Mouse (Mus musculus) limb, embryonic 14.5 days (tissue): ENCODE results near the gene Anp32e. TPM values are rescaled to one million over a fixed set of nuclear protein-coding genes. Genes with fewer than 3 reads are reported as not detected.

Experiments used
- ATAC-seq: fragments of 200-750 bp; cut with Nextera tagmentation; 2 replicates; pipeline ENCODE4 v1.8.0; 2017; ENCODE audit warnings: low read depth, moderate number of reproducible peaks, moderate TSS enrichment; ENCODE audit not compliant: low FRiP score
- DNase-seq: peaks from one replicate; pipeline ENCODE4 v3.0.0-alpha.2; 2015; ENCODE audit warnings: low spot score
- H3K27ac ChIP-seq: fragments of 300-500 bp; sonication (generic); replicated peaks from 2 replicates; pipeline ENCODE4 v1.5.1; 2014; ENCODE audit warnings: low read depth, mild to moderate bottlenecking, low read length, moderate library complexity, mixed read lengths
- H3K27me3 ChIP-seq: fragments of 300-500 bp; sonication (generic); 2 replicates; pipeline ENCODE4 v1.6.1; 2014; ENCODE audit warnings: low read length, mixed read lengths; ENCODE audit not compliant: control insufficient read depth, insufficient read depth
- H3K36me3 ChIP-seq: fragments of 300-500 bp; sonication (generic); 2 replicates; pipeline ENCODE4 v1.6.1; 2014; ENCODE audit warnings: mild to moderate bottlenecking, low read length, moderate library complexity, mixed read lengths; ENCODE audit not compliant: control insufficient read depth, insufficient read depth
- H3K4me1 ChIP-seq: fragments of 300-500 bp; sonication (generic); 2 replicates; pipeline ENCODE4 v1.6.1; 2014; ENCODE audit warnings: antibody characterized with exemption, low read length, mixed read lengths; ENCODE audit not compliant: control insufficient read depth, insufficient read depth
- H3K4me2 ChIP-seq: fragments of 300-500 bp; sonication (generic); replicated peaks from 2 replicates; pipeline ENCODE4 v1.6.1; 2014; ENCODE audit warnings: low read depth, mild to moderate bottlenecking, low read length, moderate library complexity; ENCODE audit not compliant: severe bottlenecking
- H3K4me3 ChIP-seq: fragments of 300-500 bp; sonication (generic); replicated peaks from 2 replicates; pipeline ENCODE4 v1.5.1; 2014; ENCODE audit warnings: low read length
- H3K9ac ChIP-seq: fragments of 300-500 bp; sonication (generic); 2 replicates; pipeline ENCODE4 v1.6.1; 2014; ENCODE audit warnings: mild to moderate bottlenecking, low read depth, low read length, moderate library complexity; ENCODE audit not compliant: severe bottlenecking
- H3K9me3 ChIP-seq: fragments of 300-500 bp; sonication (generic); 2 replicates; pipeline ENCODE4 v1.6.1; 2016; ENCODE audit warnings: low read length; ENCODE audit not compliant: control insufficient read depth
- POLR2A ChIP-seq: fragments of 200-500 bp; IDR thresholded peaks from 2 replicates; pipeline ENCODE4 v1.8.0; 2012; ENCODE audit warnings: inconsistent platforms, mild to moderate bottlenecking, moderate library complexity, borderline replicate concordance; ENCODE audit not compliant: insufficient read depth, insufficient read length; ENCODE audit errors: extremely low read depth
- WGBS: fragments of 180-500 bp; shearing (Covaris S2); extraction: QIAGEN DNeasy Blood & Tissue Kit; methylation state at CpG from one replicate; pipeline ENCODE4 v1.1.7; 2014; 5-methylcytosine and 5-hydroxymethylcytosine counted together
- polyA plus RNA-seq, 2 experiments: library from polyadenylated mRNA; depleted of rRNA in 1 of 2; stranded (reverse) in 1 of 2; unstranded in 1 of 2; fragments of >200 nt; fragmentation: Nextera tagmentation in 1 of 2; extraction: Ambion mirVana in 1 of 2; gene quantifications; 2 replicates each; pipeline versions ENCODE4 v1.2.1 to v1.2.3; 2012 to 2014

Anp32e gene
- polyA plus RNA-seq, 2 experiments, result 55.0 to 137 TPM

GRCm38 (mm10) chr3:95996451-95997073, 67.5 kb downstream of the Anp32e start:
- Histone ChIP-seq H3K27ac (peak overlapping the region; percentile 98), H3K27me3 (no peaks in the 10 kb centered on the region), H3K9ac (peak overlapping the region; percentile 98), H3K4me2 (peak overlapping the region; percentile 57), H3K9me3 (no peaks in the 10 kb centered on the region), H3K4me3 (peak overlapping the region; percentile 76), H3K4me1 (peaks cover 29% of the 10 kb centered on the region), H3K36me3 (peaks cover 15% of the 10 kb centered on the region)
- 5% methylated on average over 6 of the region's 6 CpGs for WGBS
- no peak for ATAC-seq
- DNase-seq, result no peak
- no peak for TF ChIP-seq POLR2A

Other genes starting within 250 kb of the Anp32e start
- 3.3 and 3.6 TPM in 2 replicates for gene Adamtsl4, start 241.3 kb upstream of the Anp32e start, polyA plus RNA-seq (2012; rRNA removed)
- 2.8 and 3.4 TPM in 2 replicates for gene Adamtsl4, start 241.3 kb upstream of the Anp32e start, polyA plus RNA-seq (2014; fragmentation: Nextera tagmentation; extraction: Ambion mirVana)
- gene Ecm1, start 189.7 kb upstream of the Anp32e start, polyA plus RNA-seq (2012; rRNA removed), result 16.2 and 21.9 TPM in 2 replicates
- 11.8 and 12.5 TPM in 2 replicates for gene Ecm1, start 189.7 kb upstream of the Anp32e start, polyA plus RNA-seq (2014; fragmentation: Nextera tagmentation; extraction: Ambion mirVana)
- 38.4 and 40.9 TPM in 2 replicates for gene Tars2, start 169.0 kb upstream of the Anp32e start, polyA plus RNA-seq (2012; rRNA removed)
- gene Tars2, start 169.0 kb upstream of the Anp32e start, polyA plus RNA-seq (2014; fragmentation: Nextera tagmentation; extraction: Ambion mirVana), result 39.6 and 40.3 TPM in 2 replicates
- gene Rprd2, start 110.4 kb upstream of the Anp32e start, polyA plus RNA-seq (2012; rRNA removed), result 22.0 and 23.3 TPM in 2 replicates
- gene Rprd2, start 110.4 kb upstream of the Anp32e start, polyA plus RNA-seq (2014; fragmentation: Nextera tagmentation; extraction: Ambion mirVana), result 19.9 and 24.8 TPM in 2 replicates
- 44.1 and 53.8 TPM in 2 replicates for gene Prpf3, start 73.4 kb upstream of the Anp32e start, polyA plus RNA-seq (2012; rRNA removed)
- gene Prpf3, start 73.4 kb upstream of the Anp32e start, polyA plus RNA-seq (2014; fragmentation: Nextera tagmentation; extraction: Ambion mirVana), result 46.1 and 50.9 TPM in 2 replicates
- gene Mrps21, start 57.7 kb upstream of the Anp32e start, polyA plus RNA-seq (2012; rRNA removed), result 113 and 155 TPM in 2 replicates
- gene Mrps21, start 57.7 kb upstream of the Anp32e start, polyA plus RNA-seq (2014; fragmentation: Nextera tagmentation; extraction: Ambion mirVana), result 294 and 303 TPM in 2 replicates
- 8.4 and 10.9 TPM in 2 replicates for gene Ciart, start 47.0 kb upstream of the Anp32e start, polyA plus RNA-seq (2012; rRNA removed)
- gene Ciart, start 47.0 kb upstream of the Anp32e start, polyA plus RNA-seq (2014; fragmentation: Nextera tagmentation; extraction: Ambion mirVana), result 4.4 and 5.4 TPM in 2 replicates
- gene BC028528, start 37.2 kb upstream of the Anp32e start, polyA plus RNA-seq (2012; rRNA removed), result 16.6 and 20.6 TPM in 2 replicates
- 16.6 and 21.1 TPM in 2 replicates for gene BC028528, start 37.2 kb upstream of the Anp32e start, polyA plus RNA-seq (2014; fragmentation: Nextera tagmentation; extraction: Ambion mirVana)
- 116 and 150 TPM in 2 replicates for gene Aph1a, start 35.3 kb upstream of the Anp32e start, polyA plus RNA-seq (2012; rRNA removed)
- 35.8 and 36.1 TPM in 2 replicates for gene Aph1a, start 35.3 kb upstream of the Anp32e start, polyA plus RNA-seq (2014; fragmentation: Nextera tagmentation; extraction: Ambion mirVana)
- 11.3 and 14.9 TPM in 2 replicates for gene Car14, start 24.6 kb upstream of the Anp32e start, polyA plus RNA-seq (2012; rRNA removed)
- gene Car14, start 24.6 kb upstream of the Anp32e start, polyA plus RNA-seq (2014; fragmentation: Nextera tagmentation; extraction: Ambion mirVana), result 11.5 and 16.4 TPM in 2 replicates
- gene Plekho1, start 66.8 kb downstream of the Anp32e start, polyA plus RNA-seq (2012; rRNA removed), result 115 and 120 TPM in 2 replicates
- 38.0 and 47.8 TPM in 2 replicates for gene Plekho1, start 66.8 kb downstream of the Anp32e start, polyA plus RNA-seq (2014; fragmentation: Nextera tagmentation; extraction: Ambion mirVana)
- gene Vps45, start 129.2 kb downstream of the Anp32e start, polyA plus RNA-seq (2012; rRNA removed), result 13.8 and 16.5 TPM in 2 replicates
- 26.9 and 27.0 TPM in 2 replicates for gene Vps45, start 129.2 kb downstream of the Anp32e start, polyA plus RNA-seq (2014; fragmentation: Nextera tagmentation; extraction: Ambion mirVana)
- 14.0 and 14.3 TPM in 2 replicates for gene Otud7b, start 175.3 kb downstream of the Anp32e start, polyA plus RNA-seq (2012; rRNA removed)
- gene Otud7b, start 175.3 kb downstream of the Anp32e start, polyA plus RNA-seq (2014; fragmentation: Nextera tagmentation; extraction: Ambion mirVana), result 20.9 and 24.7 TPM in 2 replicates
- gene Mtmr11, start 232.8 kb downstream of the Anp32e start, polyA plus RNA-seq (2012; rRNA removed), result 42.9 and 44.9 TPM in 2 replicates
- gene Mtmr11, start 232.8 kb downstream of the Anp32e start, polyA plus RNA-seq (2014; fragmentation: Nextera tagmentation; extraction: Ambion mirVana), result 27.5 and 34.1 TPM in 2 replicates
- 126 and 185 TPM in 2 replicates for gene Sf3b4, start 243.1 kb downstream of the Anp32e start, polyA plus RNA-seq (2012; rRNA removed)
- gene Sf3b4, start 243.1 kb downstream of the Anp32e start, polyA plus RNA-seq (2014; fragmentation: Nextera tagmentation; extraction: Ambion mirVana), result 173 and 179 TPM in 2 replicates